Mouse (Mus musculus): ENCODE measurements around the gene Gm2310. TPM values are rescaled to one million over a fixed set of nuclear protein-coding genes. Genes with fewer than 3 reads are reported as not detected.

Gene Gm2310
- total RNA-seq (2023), result not detected

DNA sequence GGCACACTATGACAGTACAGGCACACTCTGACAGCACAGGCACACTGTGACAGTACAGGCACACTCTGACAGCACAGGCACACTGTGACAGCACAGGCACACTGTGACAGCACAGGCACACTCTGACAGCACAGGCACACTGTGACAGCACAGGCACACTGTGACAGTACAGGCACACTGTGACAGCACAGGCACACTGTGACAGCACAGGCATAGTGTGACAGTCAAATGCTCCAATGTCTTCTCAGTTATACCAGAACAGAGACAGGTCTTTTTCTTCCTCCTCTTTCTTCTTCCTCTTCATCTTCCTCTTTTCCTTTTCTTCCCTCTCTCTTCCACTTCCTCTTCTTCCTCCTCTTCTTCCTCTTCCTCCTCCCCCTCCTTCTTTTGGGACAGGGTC, at the start of gene Gm2310:
Gene Gm2310, minus strand, starts transcription at position 101 of the 400 bp plus-strand sequence.

Other genes with a start within 250 kb of the Gm2310 start
- 10 to 100 TPM; 65.6 to 71.7 TPM for gene Nipbl, start 75.5 kb downstream of the Gm2310 start, total RNA-seq (2023)
- gene Slc1a3, start 190.8 kb upstream of the Gm2310 start, total RNA-seq (2023), result under 1 TPM; 0.44 to 0.58 TPM